Mouse (Mus musculus) bone marrow, adult 2 months (tissue): ENCODE data around the gene Prr18.

Experiments
- CTCF ChIP-seq: fragments of 200-500 bp; IDR thresholded peaks from 2 replicates; pipeline ENCODE4 v1.5.1; 2011; ENCODE audit warnings: low read length, control low read depth; ENCODE audit not compliant: control insufficient read depth, insufficient read depth
- POLR2A ChIP-seq: fragments of 200-500 bp; IDR thresholded peaks from 2 replicates; pipeline ENCODE4 v1.6.1; 2011; ENCODE audit warnings: low read depth, mild to moderate bottlenecking, control low read depth, low read length, borderline replicate concordance; ENCODE audit not compliant: control insufficient read depth

- TF ChIP-seq POLR2A, result no peak
- no peak for TF ChIP-seq CTCF
Observed at GRCm38 (mm10) chr17:8370634-8371229, 33.5 kb downstream of the Prr18 start.
